Mouse (Mus musculus): Measurements from ENCODE around the gene Akr1b8.
A peak's percentile ranks its signal among the peaks of the same experiment; 100 is the strongest.

Akr1b8 gene

DNA sequence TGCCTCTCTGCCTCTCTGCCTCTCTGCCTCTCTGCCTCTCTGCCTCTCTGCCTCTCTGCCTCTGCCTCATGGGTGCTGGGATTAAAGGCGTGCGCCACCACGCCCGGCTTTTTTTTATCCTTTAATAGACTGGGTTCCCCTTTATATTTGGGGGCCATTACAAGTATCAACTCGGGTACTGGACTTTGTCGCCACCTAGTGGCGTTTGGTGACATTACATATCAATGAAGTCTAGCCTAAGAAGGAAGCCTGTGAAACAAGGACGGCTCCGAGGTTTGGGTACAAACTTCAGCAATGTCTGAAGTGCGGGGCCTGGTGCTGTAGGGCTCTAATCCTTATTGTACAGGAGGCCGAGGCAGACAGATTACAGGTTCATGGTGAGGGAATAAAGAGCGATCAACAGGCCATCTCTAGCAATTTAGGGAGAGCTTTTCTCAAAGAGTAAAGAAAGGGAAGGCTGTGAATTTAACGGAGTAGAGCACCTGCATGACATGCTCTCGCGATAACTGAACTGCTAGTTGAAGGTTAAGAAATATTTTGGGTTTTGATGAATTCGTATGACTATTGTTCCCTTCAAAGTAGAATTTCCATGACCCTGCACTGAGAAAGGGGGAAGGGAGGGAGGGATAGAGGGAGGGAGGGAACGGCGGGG lies 17.9 kb downstream of the Akr1b8 start:
- no peak for TF ChIP-seq GATA4 (IDR thresholded peaks at IDR 0.05; ENCODE audit: insufficient replicate concordance, low read length)

- TF ChIP-seq GATA4 (IDR thresholded peaks at IDR 0.05; ENCODE audit: insufficient replicate concordance, low read length) = no peak
Observed at GRCm38 (mm10) chr6:34373841-34374240, 19.9 kb downstream of the Akr1b8 start.

GRCm38 (mm10) chr6:34383401-34383800 lies 29.5 kb downstream of the Akr1b8 start:
- TF ChIP-seq GATA4 (IDR thresholded peaks at IDR 0.05; ENCODE audit: insufficient replicate concordance, low read length) = no peak

DNA sequence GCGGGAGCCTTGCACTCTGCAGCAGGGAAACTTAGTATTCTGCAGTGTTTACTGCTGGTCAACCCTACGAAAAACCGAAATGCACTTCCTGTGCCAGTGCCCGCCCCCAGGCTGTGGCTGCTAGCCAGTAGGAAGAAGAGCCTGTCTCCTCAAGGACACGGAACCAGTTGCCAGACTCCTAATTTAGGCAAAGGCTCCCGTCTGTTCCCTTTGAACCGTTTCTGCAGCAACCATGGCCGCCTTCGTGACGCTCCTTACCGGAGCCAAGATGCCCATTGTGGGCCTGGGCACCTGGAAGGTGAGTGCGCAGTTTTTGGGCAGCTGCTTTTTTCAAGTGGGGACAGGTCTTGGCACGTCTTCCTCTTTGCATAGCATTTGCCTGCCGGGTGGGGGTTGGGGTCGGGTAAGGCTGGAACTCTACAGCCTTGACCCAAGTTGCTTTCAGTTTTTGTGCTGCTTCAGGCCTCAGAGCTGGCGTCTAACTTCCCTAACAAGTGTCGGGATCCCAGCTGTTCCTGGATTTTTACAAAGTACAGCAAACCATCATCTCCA lies 30.3 kb downstream of the Akr1b8 start, which contains the start of gene Akr1b10:
Gene Akr1b10, plus strand, starts transcription at position 109 of the 552 bp plus-strand sequence.
- TF ChIP-seq GATA4 (IDR thresholded peaks at IDR 0.05; ENCODE audit: insufficient replicate concordance, low read length) = no peak

DNA sequence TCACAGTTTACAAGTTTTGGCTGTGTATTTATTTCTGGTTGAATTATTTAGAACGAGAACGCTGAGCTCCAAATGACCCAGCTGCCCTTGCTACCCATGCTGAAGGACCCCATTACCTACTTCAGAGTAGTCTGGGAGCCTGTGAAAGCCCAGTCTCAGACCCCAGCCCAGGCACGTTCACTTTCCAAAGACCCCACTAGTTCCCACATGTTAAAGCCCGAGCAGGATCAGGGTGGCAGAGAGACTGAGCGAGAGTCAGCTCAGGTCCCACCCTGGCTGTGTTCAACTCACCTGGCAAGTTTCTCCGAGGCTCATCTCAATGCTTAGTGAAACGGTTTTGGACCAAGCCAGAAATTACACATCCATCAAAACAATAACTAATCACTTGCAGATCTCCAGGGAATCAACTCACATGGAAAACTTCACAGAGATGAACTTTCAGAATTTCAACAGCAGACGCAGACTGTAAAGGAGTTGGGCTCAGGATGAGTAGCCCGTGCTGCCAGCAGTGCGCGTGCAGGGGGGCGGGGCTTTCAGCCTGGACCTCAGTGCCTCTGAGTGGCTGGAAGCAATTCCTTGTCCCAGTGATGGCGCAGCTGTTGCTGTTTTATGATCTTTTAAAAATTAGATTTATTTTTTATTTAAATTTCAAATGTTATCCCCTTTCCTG lies 30.9 kb downstream of the Akr1b8 start:
- TF ChIP-seq GATA4 (IDR thresholded peaks at IDR 0.05; ENCODE audit: insufficient replicate concordance, low read length) = no peak

GRCm38 (mm10) chr6:34388420-34389156 lies 34.7 kb downstream of the Akr1b8 start:
- no peak for TF ChIP-seq GATA4 (IDR thresholded peaks at IDR 0.05; ENCODE audit: insufficient replicate concordance, low read length)

- TF ChIP-seq GATA4 (IDR thresholded peaks at IDR 0.05; ENCODE audit: insufficient replicate concordance, low read length) = no peak
Observed at GRCm38 (mm10) chr6:34395897-34396296, 42.0 kb downstream of the Akr1b8 start.

DNA sequence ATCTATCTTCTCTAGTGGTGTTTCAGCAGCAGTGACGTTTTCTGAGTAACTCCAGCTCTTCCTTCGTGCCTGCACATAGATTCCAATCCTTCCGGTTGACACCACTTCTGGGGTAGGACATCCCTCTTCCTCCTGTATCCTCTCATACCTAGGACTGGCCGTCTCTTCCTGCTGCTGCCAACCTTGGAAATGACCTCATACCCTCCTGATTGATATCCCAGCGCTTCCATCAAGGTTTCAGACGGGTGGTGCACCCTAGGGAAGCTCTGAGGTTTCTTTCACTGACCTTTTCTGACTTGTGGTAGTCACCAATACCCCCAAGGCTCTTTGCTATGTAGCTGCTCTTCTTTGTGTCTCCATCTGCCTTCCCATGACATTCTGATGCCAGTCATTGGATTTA lies 44.5 kb downstream of the Akr1b8 start:
- TF ChIP-seq GATA4 (IDR thresholded peaks at IDR 0.05; ENCODE audit: insufficient replicate concordance, low read length) = no peak

GRCm38 (mm10) chr6:34399606-34400220 lies 45.8 kb downstream of the Akr1b8 start:
- no peak for TF ChIP-seq GATA4 (IDR thresholded peaks at IDR 0.05; ENCODE audit: insufficient replicate concordance, low read length)

DNA sequence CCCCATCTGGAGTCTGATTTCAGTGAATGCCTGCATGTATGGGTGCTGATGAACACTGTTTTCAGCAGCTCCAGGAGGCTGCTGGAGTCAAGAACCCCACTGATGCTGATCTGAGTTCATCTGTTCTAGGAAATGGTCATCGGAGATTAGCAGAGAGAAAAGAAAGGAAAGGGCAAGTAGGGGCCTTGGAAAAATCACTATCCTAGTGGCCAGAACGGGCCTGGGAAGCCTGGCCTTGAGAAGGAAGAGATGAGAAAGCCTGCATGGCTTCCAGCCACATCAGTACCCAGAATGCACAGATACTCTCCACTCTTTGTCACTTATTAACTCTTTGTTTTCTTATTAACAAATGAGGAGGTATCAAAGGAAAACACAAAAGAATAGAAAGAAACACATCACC lies 46.8 kb downstream of the Akr1b8 start:
- no peak for TF ChIP-seq GATA4 (IDR thresholded peaks at IDR 0.05; ENCODE audit: insufficient replicate concordance, low read length)

- no peak for TF ChIP-seq GATA4 (IDR thresholded peaks at IDR 0.05; ENCODE audit: insufficient replicate concordance, low read length)
Observed at GRCm38 (mm10) chr6:34406746-34407145, 52.8 kb downstream of the Akr1b8 start.

DNA sequence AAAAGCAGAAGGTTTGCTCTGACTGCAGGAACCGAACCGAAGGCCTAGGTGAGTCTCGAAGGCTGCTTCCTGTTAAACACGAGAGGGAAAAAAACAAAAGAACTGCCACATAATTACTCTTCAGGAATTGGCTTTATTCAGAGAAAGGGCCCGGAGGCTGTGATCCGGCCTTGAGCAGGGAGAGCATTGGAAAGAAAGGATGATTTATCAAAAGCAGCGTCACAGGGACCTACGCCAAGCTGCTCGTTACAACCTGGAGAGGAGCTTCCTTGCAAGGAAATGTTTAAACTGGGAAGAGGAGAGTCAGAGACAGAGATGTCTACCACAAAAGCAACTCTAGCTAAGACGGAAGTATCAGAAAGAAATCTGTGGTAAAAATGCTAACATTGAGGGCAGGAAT lies 53.5 kb downstream of the Akr1b8 start:
- TF ChIP-seq GATA4 (IDR thresholded peaks at IDR 0.05; ENCODE audit: insufficient replicate concordance, low read length) = no peak

- TF ChIP-seq GATA4 (IDR thresholded peaks at IDR 0.05; ENCODE audit: insufficient replicate concordance, low read length) = peak; percentile 62; the same call in 1 of the 2 replicates
Observed at GRCm38 (mm10) chr6:34412023-34412422, 58.1 kb downstream of the Akr1b8 start, which contains the start of gene Akr1b7. TSS of gene Akr1b7 (plus strand) at chr6:34412334.

- TF ChIP-seq GATA4 (IDR thresholded peaks at IDR 0.05; ENCODE audit: insufficient replicate concordance, low read length) = no peak
Observed at GRCm38 (mm10) chr6:34412688-34413087, 58.8 kb downstream of the Akr1b8 start.

GRCm38 (mm10) chr6:34416521-34416920 lies 62.6 kb downstream of the Akr1b8 start:
- TF ChIP-seq GATA4 (IDR thresholded peaks at IDR 0.05; ENCODE audit: insufficient replicate concordance, low read length) = no peak
